Mouse (Mus musculus) limb, embryonic 14.5 days (tissue): ENCODE measurements at regions not wholly inside any gene's neighbourhood (a gene's known extent, or its start where the extent isn't known, plus 50 kb on each side); places are given as distances from the start of the nearest gene placed in this dataset.

Source experiments
- ATAC-seq: fragments of 200-750 bp; cut with Nextera tagmentation; 2 replicates; pipeline ENCODE4 v1.8.0; 2017; ENCODE audit warnings: low read depth, moderate number of reproducible peaks, moderate TSS enrichment; ENCODE audit not compliant: low FRiP score
- DNase-seq: peaks from one replicate; pipeline ENCODE4 v3.0.0-alpha.2; 2015; ENCODE audit warnings: low spot score
- H3K27ac ChIP-seq: fragments of 300-500 bp; sonication (generic); replicated peaks from 2 replicates; pipeline ENCODE4 v1.5.1; 2014; ENCODE audit warnings: low read depth, mild to moderate bottlenecking, low read length, moderate library complexity, mixed read lengths
- H3K27me3 ChIP-seq: fragments of 300-500 bp; sonication (generic); 2 replicates; pipeline ENCODE4 v1.6.1; 2014; ENCODE audit warnings: low read length, mixed read lengths; ENCODE audit not compliant: control insufficient read depth, insufficient read depth
- H3K36me3 ChIP-seq: fragments of 300-500 bp; sonication (generic); 2 replicates; pipeline ENCODE4 v1.6.1; 2014; ENCODE audit warnings: mild to moderate bottlenecking, low read length, moderate library complexity, mixed read lengths; ENCODE audit not compliant: control insufficient read depth, insufficient read depth
- H3K4me1 ChIP-seq: fragments of 300-500 bp; sonication (generic); 2 replicates; pipeline ENCODE4 v1.6.1; 2014; ENCODE audit warnings: antibody characterized with exemption, low read length, mixed read lengths; ENCODE audit not compliant: control insufficient read depth, insufficient read depth
- H3K4me2 ChIP-seq: fragments of 300-500 bp; sonication (generic); replicated peaks from 2 replicates; pipeline ENCODE4 v1.6.1; 2014; ENCODE audit warnings: low read depth, mild to moderate bottlenecking, low read length, moderate library complexity; ENCODE audit not compliant: severe bottlenecking
- H3K4me3 ChIP-seq: fragments of 300-500 bp; sonication (generic); replicated peaks from 2 replicates; pipeline ENCODE4 v1.5.1; 2014; ENCODE audit warnings: low read length
- H3K9ac ChIP-seq: fragments of 300-500 bp; sonication (generic); 2 replicates; pipeline ENCODE4 v1.6.1; 2014; ENCODE audit warnings: mild to moderate bottlenecking, low read depth, low read length, moderate library complexity; ENCODE audit not compliant: severe bottlenecking
- H3K9me3 ChIP-seq: fragments of 300-500 bp; sonication (generic); 2 replicates; pipeline ENCODE4 v1.6.1; 2016; ENCODE audit warnings: low read length; ENCODE audit not compliant: control insufficient read depth
- POLR2A ChIP-seq: fragments of 200-500 bp; IDR thresholded peaks from 2 replicates; pipeline ENCODE4 v1.8.0; 2012; ENCODE audit warnings: inconsistent platforms, mild to moderate bottlenecking, moderate library complexity, borderline replicate concordance; ENCODE audit not compliant: insufficient read depth, insufficient read length; ENCODE audit errors: extremely low read depth
- WGBS: fragments of 180-500 bp; shearing (Covaris S2); extraction: QIAGEN DNeasy Blood & Tissue Kit; methylation state at CpG from one replicate; pipeline ENCODE4 v1.1.7; 2014; 5-methylcytosine and 5-hydroxymethylcytosine counted together

DNA sequence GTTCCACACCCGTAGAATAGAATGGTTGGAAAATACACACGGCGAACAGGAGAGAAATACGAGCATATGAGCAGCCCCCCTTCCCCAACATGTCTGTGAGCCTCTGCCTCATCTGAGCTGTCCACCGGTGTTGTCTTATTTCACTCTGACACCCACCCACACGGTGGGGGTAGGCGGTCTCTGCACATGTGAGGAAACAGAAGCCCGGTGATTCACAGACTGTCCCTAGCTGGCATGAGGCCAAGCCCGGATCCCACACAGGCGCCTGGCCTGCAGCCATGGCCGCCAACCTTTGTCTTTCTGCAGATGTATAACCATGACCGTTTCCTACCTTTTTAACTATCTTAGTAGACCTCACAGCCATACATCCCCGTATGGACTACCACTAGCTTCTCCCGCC is 99.5 kb upstream of the Lhx5 start:
- Histone ChIP-seq H3K4me2 (no peak overlapping the region), H3K9me3 (no peaks in the 10 kb centered on the region), H3K9ac (no peak overlapping the region), H3K4me3 (no peak overlapping the region), H3K36me3 (no peaks in the 10 kb centered on the region), H3K27ac (no peak overlapping the region), H3K4me1 (no peaks in the 10 kb centered on the region), H3K27me3 (0 out of 2 replicates have a peak, but pooled peaks cover 5% of the 10 kb centered on the region)
- no peak for DNase-seq
- TF ChIP-seq POLR2A: no peak
- ATAC-seq: no peak
- WGBS: 72% methylated on average over 14 of the region's 14 CpGs

DNA sequence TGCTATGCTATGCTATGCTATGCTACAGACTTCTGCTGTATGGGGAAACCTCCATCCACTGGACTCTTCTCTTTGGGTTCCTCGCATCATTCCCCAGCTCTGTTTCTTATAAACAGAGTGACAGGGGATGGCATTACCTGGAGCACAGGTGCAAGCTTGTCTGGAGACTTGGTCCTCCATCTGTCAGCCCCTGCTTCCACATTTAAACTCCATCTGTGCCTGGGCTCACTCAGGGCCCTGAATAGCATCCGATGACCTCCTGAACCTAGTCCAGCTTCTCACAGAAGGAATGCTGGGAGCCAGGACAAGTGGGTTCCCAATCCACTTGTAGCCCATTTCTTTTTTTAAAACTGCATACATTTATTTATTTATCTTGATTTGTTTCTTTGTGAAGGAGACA is 92.3 kb upstream of the Lhx5 start:
- WGBS: 75% methylated on average over 2 of the region's 2 CpGs
- Histone ChIP-seq H3K4me1 (no peaks in the 10 kb centered on the region), H3K4me2 (no peak overlapping the region), H3K27ac (no peak overlapping the region), H3K27me3 (0 out of 2 replicates have a peak, but pooled peaks cover 5% of the 10 kb centered on the region), H3K9me3 (no peaks in the 10 kb centered on the region), H3K36me3 (no peaks in the 10 kb centered on the region), H3K4me3 (no peak overlapping the region), H3K9ac (no peak overlapping the region)
- no peak for DNase-seq
- no peak for ATAC-seq
- TF ChIP-seq POLR2A: no peak

DNA sequence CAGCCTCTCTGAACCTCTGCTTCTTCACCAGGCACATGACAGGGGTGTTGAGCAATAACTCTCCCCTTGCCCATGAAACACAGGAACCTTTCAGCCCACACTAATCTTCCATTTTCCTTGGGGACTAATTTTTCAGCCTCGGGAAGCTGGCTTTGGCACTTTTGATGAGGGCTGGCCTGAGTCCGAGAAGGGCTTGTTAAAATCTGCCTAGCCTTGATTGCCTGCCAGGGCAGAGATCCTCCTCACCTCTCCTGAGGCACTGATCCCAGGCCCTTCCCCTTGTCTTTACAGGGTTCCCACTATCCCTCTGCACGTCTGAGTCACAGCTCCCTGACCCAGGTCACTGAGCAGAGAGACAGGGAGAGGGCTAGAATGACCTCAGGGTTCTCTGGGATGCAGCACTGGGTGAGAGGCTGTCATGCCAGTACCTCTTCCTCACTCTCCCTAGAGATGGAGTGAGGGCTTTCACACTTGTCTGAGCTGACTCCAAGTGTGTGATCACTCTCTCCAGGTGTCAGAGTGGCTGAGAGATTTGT is 90.7 kb upstream of the Lhx5 start:
- H3K27me3 ChIP-seq: no peaks in the 10 kb centered on the region
- no peak overlapping the region for H3K4me3 ChIP-seq
- no peak for TF ChIP-seq POLR2A
- WGBS: 22% methylated on average over 3 of the region's 3 CpGs
- ATAC-seq (no peak), DNase-seq (no peak)
- no peak overlapping the region for H3K27ac ChIP-seq
- H3K9ac ChIP-seq: 0 out of 2 replicates have a peak overlapping the region, but pooled peaks have one; percentile 5
- H3K4me2 ChIP-seq: no peak overlapping the region
- no peaks in the 10 kb centered on the region for H3K4me1 ChIP-seq
- H3K9me3 ChIP-seq: no peaks in the 10 kb centered on the region
- no peaks in the 10 kb centered on the region for H3K36me3 ChIP-seq

DNA sequence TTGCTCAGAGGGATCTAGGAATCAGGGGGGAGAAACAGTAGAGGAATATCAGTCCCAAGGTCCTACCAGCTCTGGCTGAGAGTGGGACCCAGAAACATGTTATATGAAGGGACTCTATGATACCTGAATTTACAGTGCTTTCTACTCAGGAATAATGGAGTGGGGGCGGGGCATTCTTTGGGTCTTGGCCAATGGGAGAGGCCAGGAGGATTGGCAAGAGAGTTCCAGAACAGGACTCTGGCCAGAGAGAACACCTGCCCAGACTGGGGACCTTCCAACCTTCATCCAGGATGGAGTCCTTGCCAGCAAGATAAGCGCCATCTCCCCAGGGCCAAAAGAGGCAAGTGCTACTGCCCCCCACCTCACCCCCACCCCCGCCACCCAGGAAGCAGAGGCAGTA is 81.0 kb upstream of the Lhx5 start:
- ATAC-seq: no peak
- H3K36me3 ChIP-seq: no peaks in the 10 kb centered on the region
- H3K4me1 ChIP-seq: no peaks in the 10 kb centered on the region

DNA sequence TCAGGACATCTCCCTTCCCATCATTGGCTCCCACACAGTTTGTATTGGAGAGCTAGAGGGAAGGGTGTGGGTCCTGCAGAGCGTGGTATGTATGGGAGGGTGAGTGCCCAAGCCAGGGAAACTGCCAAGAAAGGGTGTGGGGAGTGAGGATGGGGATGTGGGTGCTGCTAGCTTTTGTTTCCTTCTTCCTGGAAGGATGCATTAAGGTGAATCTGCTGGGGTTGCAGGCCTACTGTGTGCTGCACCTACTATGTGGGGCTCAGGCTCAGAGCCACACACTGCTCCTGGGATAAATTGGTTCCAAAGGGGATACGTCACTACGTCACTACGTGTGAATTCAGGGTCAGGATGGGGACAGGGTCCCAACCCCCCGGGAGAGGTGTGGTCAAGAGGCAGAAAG is 79.7 kb upstream of the Lhx5 start:
- no peaks in the 10 kb centered on the region for H3K36me3 ChIP-seq
- no peaks in the 10 kb centered on the region for H3K4me1 ChIP-seq
- no peak overlapping the region for H3K4me3 ChIP-seq
- H3K27me3 ChIP-seq: 0 out of 2 replicates have a peak, but pooled peaks cover 5% of the 10 kb centered on the region
- no peak overlapping the region for H3K4me2 ChIP-seq
- no peak overlapping the region for H3K27ac ChIP-seq
- 40% methylated on average over 5 of the region's 5 CpGs for WGBS
- DNase-seq: no peak
- H3K9ac ChIP-seq: no peak overlapping the region
- H3K9me3 ChIP-seq: no peaks in the 10 kb centered on the region
- TF ChIP-seq POLR2A: no peak
- ATAC-seq: no peak

More for the DNA sequence above, 81.0 kb upstream of the Lhx5 start:
- Histone ChIP-seq H3K4me3 (no peak overlapping the region), H3K27ac (no peak overlapping the region), H3K4me2 (no peak overlapping the region), H3K9ac (no peak overlapping the region), H3K9me3 (no peaks in the 10 kb centered on the region), H3K27me3 (no peaks in the 10 kb centered on the region)
- no peak for TF ChIP-seq POLR2A
- WGBS: 83% methylated on average over 3 of the region's 3 CpGs
- no peak for DNase-seq

DNA sequence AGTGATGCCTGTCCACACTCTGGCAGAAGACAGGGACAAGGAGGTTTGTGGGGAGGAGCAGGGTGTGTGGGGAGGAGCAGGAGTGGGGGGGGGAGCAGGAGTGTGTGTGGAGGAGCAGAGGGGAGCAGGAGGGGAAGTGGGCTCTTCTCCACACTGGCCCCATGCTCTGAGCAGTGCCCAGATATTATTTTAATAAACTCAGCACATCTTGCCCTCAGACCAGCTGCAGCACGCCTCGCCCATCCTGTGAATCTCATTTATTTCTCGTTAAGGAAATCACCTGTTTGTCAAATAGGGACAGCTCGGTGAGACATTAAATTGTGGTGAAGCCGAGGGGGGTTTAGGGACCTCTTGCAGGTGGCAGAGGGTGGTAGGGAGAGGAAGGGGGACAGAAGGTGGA is 77.8 kb upstream of the Lhx5 start:
- H3K9ac ChIP-seq: no peak overlapping the region
- no peak overlapping the region for H3K4me3 ChIP-seq
- H3K9me3 ChIP-seq: no peaks in the 10 kb centered on the region
- H3K4me1 ChIP-seq: no peaks in the 10 kb centered on the region
- no peak overlapping the region for H3K27ac ChIP-seq
- no peak for DNase-seq
- no peak for TF ChIP-seq POLR2A
- no peaks in the 10 kb centered on the region for H3K36me3 ChIP-seq
- no peak overlapping the region for H3K4me2 ChIP-seq
- H3K27me3 ChIP-seq: peaks cover 23% of the 10 kb centered on the region
- ATAC-seq: no peak
- 65% methylated on average over 5 of the region's 5 CpGs for WGBS
